Mouse (Mus musculus) induced T-regulatory cell, adult 2 months (primary cell): ENCODE results near the gene Tmprss7.

ENCODE experiments used
- DNase-seq: peaks from one replicate; pipeline ENCODE4 v3.0.0-alpha.2; 2012; ENCODE audit warnings: low read depth

The Tmprss7 gene

DNA sequence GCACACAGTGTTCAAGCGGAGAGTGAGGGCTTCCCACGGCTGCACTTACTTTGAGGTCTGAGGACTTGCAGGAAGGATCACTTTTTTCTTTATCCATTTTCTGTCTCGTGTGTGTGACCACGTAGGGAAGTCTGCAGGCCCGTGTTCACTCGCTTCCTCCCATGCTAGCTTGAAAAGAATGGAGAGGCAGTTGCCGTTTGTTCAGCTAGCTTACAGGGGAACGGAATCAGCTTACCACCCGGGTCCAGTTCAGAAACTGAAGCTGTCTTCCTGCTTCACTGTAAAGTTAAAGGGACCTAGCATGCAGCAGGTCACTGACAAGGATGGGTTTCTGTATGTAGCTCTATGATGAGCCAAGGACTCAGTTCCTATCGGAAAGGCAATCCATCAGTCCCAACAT, at the start of gene Tmprss7:
Tmprss7 (minus strand) TSS at position 101 of the 400 bp plus-strand sequence.
- DNase-seq, result no peak

GRCm38 (mm10) chr16:45742615-45743476, 49.4 kb upstream of the Tmprss7 start, which contains the start of gene Abhd10:
Gene Abhd10 (minus strand): TSS chr16:45742955.
- DNase-seq, result peak; percentile 96

- DNase-seq, result no peak
Measured at GRCm38 (mm10) chr16:45737880-45738279, 44.4 kb upstream of the Tmprss7 start.

DNA sequence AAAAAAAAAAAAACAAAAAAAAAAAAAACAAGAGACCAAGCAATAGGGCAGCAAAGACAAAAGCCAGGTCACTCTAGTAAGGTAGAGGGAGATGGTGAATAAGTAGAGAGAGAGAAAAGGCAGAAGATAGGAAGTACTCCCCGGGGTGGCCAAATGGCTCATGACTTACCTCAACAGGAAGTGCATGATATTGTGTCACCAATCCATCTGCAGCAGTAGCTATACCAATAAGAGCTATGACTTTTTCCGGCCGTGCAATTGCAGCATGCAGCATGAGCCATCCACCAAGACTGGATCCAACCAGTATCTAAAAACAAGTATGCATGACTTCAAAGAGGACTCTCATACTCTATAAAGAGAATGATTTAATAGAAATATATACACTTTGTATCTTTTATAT, 43.3 kb upstream of the Tmprss7 start:
- no peak for DNase-seq

GRCm38 (mm10) chr16:45729163-45729562, 35.7 kb upstream of the Tmprss7 start:
- DNase-seq, result no peak

- DNase-seq, result no peak
Measured at GRCm38 (mm10) chr16:45724742-45725102, 31.3 kb upstream of the Tmprss7 start.

DNA sequence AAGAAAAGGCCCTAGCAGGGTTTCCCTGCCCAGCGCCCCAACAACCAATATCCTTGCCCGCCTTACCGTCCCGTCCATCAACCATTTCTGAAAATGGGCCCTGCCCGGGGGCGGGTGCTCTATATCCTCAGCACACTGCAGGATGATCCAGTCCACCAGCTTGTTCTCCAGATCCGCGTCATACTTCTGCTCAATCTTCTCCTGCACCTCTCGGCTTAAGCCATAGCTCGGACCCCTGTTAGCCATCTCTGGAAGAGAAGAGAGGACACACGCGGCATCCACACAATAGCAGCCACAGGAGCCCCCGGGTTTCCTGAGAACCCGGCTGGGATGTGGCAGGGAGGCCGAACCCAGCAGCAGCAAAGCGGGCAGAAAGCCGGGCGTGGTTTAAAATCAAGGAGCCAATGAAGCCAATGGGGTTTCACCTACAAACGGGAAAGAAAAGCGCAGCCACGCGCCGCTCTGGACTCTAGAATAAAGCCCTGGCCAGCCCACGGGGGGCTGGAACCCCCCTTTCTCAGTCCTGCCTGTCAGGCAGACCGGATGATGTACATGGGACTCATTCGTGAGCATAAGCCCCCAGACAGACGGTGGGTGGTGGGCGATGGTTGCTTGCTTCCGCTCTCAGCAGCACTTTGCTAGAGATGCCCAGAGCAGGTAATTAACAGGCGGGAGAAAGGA, 30.7 kb upstream of the Tmprss7 start, which contains the start of gene Tagln3:
Tagln3 (minus strand) TSS at position 548 of the 681 bp plus-strand sequence.
- DNase-seq, result peak; percentile 28

- no peak for DNase-seq
Measured at GRCm38 (mm10) chr16:45723172-45723901, 29.9 kb upstream of the Tmprss7 start.

- no peak for DNase-seq
Measured at GRCm38 (mm10) chr16:45722460-45722951, 29.0 kb upstream of the Tmprss7 start.

GRCm38 (mm10) chr16:45720022-45720630, 26.7 kb upstream of the Tmprss7 start:
- no peak for DNase-seq

GRCm38 (mm10) chr16:45718296-45718695, 24.8 kb upstream of the Tmprss7 start:
- DNase-seq, result no peak

DNA sequence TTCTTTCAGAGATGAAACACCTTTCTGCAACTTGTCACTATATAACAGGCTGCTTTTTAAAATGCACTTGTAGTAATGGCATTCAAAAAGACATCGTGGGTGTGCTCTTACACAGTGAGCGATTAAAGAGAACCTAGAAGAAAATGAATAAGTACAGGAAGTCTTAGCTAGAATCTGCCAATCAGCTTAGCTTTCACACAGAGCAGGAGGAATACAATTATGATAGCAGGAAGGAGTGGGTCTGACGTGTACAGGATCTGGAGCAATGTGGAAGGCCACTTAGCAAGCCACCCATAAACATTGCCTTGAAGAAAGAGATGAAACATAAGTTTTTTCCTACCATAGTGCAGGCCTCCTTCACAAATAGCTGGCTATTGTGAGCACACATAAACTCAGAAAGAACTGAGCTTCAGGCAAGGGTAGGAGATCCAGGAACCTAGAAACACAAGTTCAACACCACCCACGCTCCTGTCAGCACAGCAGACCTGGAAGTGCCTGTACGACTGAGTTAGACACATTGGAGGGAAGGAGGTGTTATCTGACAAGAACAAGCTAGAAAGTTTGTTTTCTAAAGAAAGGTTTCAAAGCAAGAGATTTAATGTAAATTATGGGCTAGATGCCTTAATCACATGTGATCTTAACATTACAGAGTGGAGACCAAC, 21.2 kb upstream of the Tmprss7 start:
- DNase-seq, result no peak

DNA sequence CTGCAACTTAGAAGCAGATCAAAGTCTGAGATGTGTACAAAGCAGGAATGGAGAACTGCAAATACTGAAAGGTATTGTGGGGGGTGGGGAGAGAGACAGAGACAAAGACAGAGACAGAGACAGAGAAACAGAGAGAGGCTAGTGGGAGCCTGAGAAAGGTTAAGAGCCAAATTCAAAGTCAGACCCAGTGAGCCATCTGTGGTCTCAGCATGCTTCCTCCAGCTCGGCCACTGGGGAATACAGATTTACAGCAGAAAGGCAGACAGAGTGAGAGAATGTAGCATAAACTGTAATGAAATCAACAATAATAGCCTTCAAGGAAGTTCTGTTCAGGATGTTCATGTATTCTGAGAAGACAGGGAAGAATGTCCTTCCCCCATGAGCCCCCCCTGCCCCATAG, 20.4 kb upstream of the Tmprss7 start:
- DNase-seq, result no peak

GRCm38 (mm10) chr16:45713261-45713660, 19.8 kb upstream of the Tmprss7 start:
- DNase-seq, result no peak

DNA sequence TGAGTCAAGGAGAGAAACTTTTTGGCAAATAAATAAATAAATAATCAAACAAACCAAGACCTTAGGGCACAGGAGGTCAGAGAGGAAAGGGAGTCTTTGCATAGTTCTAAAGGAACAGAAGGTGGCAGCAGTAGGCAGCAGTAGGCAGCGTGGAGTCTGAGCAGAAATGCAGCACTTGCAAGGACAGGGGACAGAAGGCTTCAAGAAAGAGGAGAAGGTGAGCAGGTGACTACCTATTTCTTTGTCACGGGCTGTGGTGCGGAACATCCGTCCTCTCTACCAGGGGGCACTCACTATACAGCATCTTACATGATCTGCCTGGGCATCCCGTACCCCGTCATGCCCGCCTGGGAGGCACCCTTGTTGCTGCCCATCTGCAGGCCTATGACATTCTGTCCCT, 17.8 kb upstream of the Tmprss7 start:
- no peak for DNase-seq

- no peak for DNase-seq
Measured at GRCm38 (mm10) chr16:45699301-45699700, 5.8 kb upstream of the Tmprss7 start.

- no peak for DNase-seq
Measured at GRCm38 (mm10) chr16:45697996-45698395, 4.5 kb upstream of the Tmprss7 start.

DNA sequence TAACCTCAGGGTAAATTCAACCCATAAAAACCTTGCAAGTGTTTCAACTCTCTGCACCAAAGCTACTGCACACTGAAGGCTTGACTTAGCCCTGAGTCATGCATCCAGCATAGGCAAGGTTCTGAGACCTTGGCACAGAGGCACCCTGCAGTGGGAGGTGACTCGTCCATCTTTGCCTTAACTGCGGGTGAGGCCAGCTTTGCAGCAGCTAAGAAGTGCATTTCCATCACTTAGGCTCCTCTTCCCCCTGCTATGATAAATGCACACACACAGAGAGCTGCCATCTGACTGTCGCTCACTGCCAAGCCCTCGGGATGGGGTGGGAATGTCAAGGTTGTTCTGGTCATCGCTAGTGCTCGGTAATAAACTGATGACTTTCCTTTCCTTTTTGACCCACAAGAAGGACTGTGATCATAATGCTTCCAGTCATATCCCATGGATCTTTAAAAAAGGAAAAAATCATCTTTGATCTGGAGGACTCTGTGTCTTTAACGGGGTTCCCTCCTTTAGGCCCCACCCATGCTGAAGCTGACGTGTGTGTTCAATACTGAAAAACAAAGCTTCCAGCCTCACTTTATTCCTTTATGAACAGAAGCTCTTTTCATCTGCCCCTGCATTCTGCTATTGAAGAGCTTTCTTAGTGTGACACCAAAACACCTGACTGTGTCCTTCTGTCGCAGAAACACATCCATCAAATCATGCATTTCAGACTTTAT, 2.1 kb upstream of the Tmprss7 start:
- no peak for DNase-seq

DNA sequence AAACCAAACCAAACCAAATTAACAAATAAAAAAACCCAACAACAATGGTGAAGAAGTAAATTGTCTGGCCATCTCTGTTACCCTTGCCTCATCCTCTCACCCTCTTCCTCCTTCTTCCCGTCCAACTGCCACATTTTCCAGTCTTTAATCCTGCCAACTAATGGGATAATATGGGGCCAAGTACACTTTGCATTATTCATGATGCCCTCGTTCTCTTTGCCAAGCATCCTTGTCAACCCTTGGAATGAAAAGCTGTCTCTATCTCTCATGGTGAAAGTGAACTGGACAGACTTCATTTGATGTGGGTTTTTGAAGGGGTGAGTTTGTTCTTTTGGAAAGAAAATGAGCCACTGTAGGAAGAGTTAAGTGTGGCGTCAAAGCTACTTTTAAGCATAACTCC, 607 bp downstream of the Tmprss7 start:
- DNase-seq, result no peak

DNA sequence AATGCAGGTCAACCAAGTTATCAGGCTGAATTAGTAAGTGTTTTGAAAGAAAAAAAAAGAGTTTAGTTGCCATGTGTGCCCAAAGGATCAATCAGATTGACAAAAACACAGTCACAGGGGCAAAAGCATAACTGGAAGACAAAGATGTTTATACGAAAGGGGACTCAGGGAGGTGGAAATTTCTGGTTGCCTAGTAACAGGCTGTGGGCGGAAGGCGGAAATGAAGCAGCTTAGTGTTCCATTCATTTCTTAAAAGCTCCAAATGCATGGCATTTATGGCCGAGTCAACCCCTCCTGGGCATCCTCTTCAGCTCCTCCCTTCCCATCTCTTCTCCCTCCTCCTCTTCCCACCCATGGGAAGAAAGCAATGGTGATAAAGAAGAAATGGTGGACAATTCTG, 3.3 kb downstream of the Tmprss7 start:
- DNase-seq, result peak; percentile 84

- DNase-seq, result no peak
Measured at GRCm38 (mm10) chr16:45686833-45687232, 6.6 kb downstream of the Tmprss7 start.
